In genomic region chr1:88276524-88277097, GRCm38 (mm10) we compare ENCODE assay signal across 1 mouse cellular context.
TF ChIP-seq lines count a peak whose summit lies in the region.

No protein-coding gene starts in this region.

TF ChIP-seq in CH12.LX, 34 proteins besides CTCF, POLR2A, EP300 and RAD21 (continued from another document):
- no peak for TF ChIP-seq NRF1 (IDR thresholded peaks at IDR 0.05; ENCODE audit: low read depth, low read length)
- no peak for TF ChIP-seq PAX5 (IDR thresholded peaks at IDR 0.05; ENCODE audit: low read length)
- no peak for TF ChIP-seq ZNF384 (IDR thresholded peaks at IDR 0.05; ENCODE audit: low read depth, low read length)
- peak; percentile 86 for TF ChIP-seq USF1 (IDR thresholded peaks at IDR 0.05; ENCODE audit: low read depth, low read length)
- TF ChIP-seq ZC3H11A (IDR thresholded peaks at IDR 0.05; ENCODE audit: low read depth, low read length), result no peak
- TF ChIP-seq MYC (IDR thresholded peaks at IDR 0.05; ENCODE audit: low read depth, low read length), result 0 out of 2 replicates have a peak, but pooled peaks have one; percentile 36
- TF ChIP-seq MEF2A (IDR thresholded peaks at IDR 0.05; ENCODE audit: borderline replicate concordance, low read depth, low read length), result no peak
- TF ChIP-seq CHD2 (IDR thresholded peaks at IDR 0.05; ENCODE audit: low read length), result no peak
- TF ChIP-seq BHLHE40 (IDR thresholded peaks at IDR 0.05; ENCODE audit: low read depth, low read length), result peak; percentile 43; the same call in 1 of the 2 replicates
- no peak for TF ChIP-seq ELF1 (IDR thresholded peaks at IDR 0.05; ENCODE audit: low read depth, low read length)
- no peak for TF ChIP-seq NELFE (IDR thresholded peaks at IDR 0.05; ENCODE audit: low read depth, low read length)
- TF ChIP-seq KAT2A (IDR thresholded peaks at IDR 0.05; ENCODE audit: insufficient replicate concordance, low read length), result 0 out of 2 replicates have a peak, but pooled peaks have one; percentile 6
- TF ChIP-seq USF2 (conservative IDR thresholded peaks at IDR 0.05; ENCODE audit: low read depth, low read length), result no peak
- no peak for TF ChIP-seq GABPA (IDR thresholded peaks at IDR 0.05; ENCODE audit: insufficient replicate concordance, low read depth, low read length)
- TF ChIP-seq JUND (conservative IDR thresholded peaks at IDR 0.05; ENCODE audit: low read depth, low read length), result no peak
- TF ChIP-seq TBP (conservative IDR thresholded peaks at IDR 0.05; ENCODE audit: low read depth, low read length), result no peak
- no peak for TF ChIP-seq CHD1 (IDR thresholded peaks at IDR 0.05; ENCODE audit: low read depth, low read length)
- no peak for TF ChIP-seq TCF12 (IDR thresholded peaks at IDR 0.05; ENCODE audit: low read depth, low read length)
